Mouse (Mus musculus): Measurements from ENCODE around the gene Rab6b.
"Not testable (repeated sequence)": the region's sequence is repeated elsewhere in the genome, so short reads cannot be mapped to it uniquely, and the experiment has no call there.

- not testable (repeated sequence) for TF ChIP-seq POLR2A (IDR thresholded peaks at IDR 0.05; ENCODE audit: borderline replicate concordance, extremely low read depth, insufficient read depth, insufficient read length, poor library complexity, severe bottlenecking); CTCF (IDR thresholded peaks at IDR 0.05; ENCODE audit: borderline replicate concordance, extremely low read depth, insufficient read depth, insufficient read length)
These were observed 3.2 kb upstream of the Rab6b start for GRCm38 (mm10) chr9:103108341-103108798.

Data from brain, embryonic 14.5 days (tissue).